Mouse (Mus musculus) lung, adult 2 months (tissue): ENCODE data around the gene Dppa3. TPM values are rescaled to one million over a fixed set of nuclear protein-coding genes. Genes with fewer than 3 reads are reported as not detected.

ENCODE experiments used
- DNase-seq: peaks from one replicate; pipeline ENCODE4 v3.0.0; 2022
- H3K4me1 ChIP-seq: fragments of 200-500 bp; 2 replicates; pipeline ENCODE4 v1.6.1; 2011; ENCODE audit warnings: low read length; ENCODE audit not compliant: control insufficient read depth, insufficient read depth
- H3K4me3 ChIP-seq: fragments of 200-500 bp; replicated peaks from 2 replicates; pipeline ENCODE3; 2011; ENCODE audit warnings: low read depth, mild to moderate bottlenecking, control low read depth, low read length; ENCODE audit errors: extremely low read depth
- CTCF ChIP-seq: fragments of 200-500 bp; IDR thresholded peaks from 2 replicates; pipeline ENCODE4 v1.5.1; 2011; ENCODE audit warnings: mild to moderate bottlenecking, low read length, control low read depth; ENCODE audit not compliant: insufficient read depth
- POLR2A ChIP-seq: fragments of 200-500 bp; IDR thresholded peaks from 2 replicates; pipeline ENCODE4 v1.6.1; 2011; ENCODE audit warnings: low read depth, mild to moderate bottlenecking, control low read depth, low read length, borderline replicate concordance; ENCODE audit errors: extremely low read depth
- WGBS: fragments of 180-500 bp; shearing (Covaris S2); methylation state at CpG from one replicate; pipeline ENCODE4 v1.1.7; 2018; 5-methylcytosine and 5-hydroxymethylcytosine counted together
- polyA plus RNA-seq: library from polyadenylated mRNA; depleted of rRNA; stranded (reverse); fragments of >200 nt; gene quantifications from 2 replicates; pipeline ENCODE4 v1.2.3, GENCODE M21; 2012; rRNA removed

Gene Dppa3
- not detected in 2 replicates for polyA plus RNA-seq

DNA sequence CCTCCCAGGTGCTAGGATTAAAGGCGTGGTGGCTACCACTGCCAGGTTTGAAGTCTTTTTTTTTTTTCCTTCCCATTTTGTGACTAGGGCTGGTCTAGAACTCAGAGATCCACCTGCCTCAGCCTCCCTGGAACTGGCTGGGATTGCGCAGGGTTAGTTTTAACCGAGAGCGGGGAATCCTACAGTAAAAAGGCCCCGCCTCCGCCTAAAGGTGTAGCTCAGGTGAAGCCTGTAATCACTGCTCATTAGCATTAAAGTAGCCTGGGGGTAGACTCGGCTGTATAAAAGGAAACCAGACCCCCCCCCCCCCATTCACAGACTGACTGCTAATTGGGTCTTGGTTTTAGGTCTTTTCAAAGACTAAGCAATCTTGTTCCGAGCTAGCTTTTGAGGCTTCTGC, at the start of gene Dppa3:
Gene Dppa3 (plus strand): TSS at position 301 of the 400 bp plus-strand sequence.
- no peak within 1 kb of the TSS for H3K4me3 ChIP-seq
- TF ChIP-seq CTCF (no peak), POLR2A (no peak)
- DNase-seq = no peak
- WGBS = 84% methylated on average over 8 of the region's 8 CpGs
- no peaks in the 10 kb centered on the region for H3K4me1 ChIP-seq

DNA sequence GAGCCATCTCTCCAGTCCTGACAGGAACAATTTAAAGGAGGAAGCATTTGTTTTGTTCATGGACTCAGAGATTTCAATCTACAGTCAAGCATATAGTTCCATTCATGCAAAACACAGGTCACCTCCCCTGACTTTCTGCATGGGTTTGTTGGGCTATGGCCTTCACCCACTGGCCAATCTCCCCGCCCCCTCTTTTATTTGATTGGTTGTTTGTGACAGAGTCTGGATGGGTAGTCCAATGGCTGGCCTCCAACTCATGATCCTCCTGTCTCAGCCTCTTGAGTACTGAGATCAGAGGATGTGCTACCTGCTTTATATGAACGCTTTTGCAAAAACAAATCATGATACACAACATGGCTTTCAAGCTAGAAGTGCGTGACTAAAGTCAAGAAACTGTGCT, 49.2 kb upstream of the Dppa3 start:
- Histone ChIP-seq H3K4me1 (no peaks in the 10 kb centered on the region), H3K4me3 (no peak overlapping the region)
- DNase-seq = no peak
- 88% methylated on average over 3 of the region's 3 CpGs for WGBS
- TF ChIP-seq POLR2A = no peak
- TF ChIP-seq CTCF = no peak

DNA sequence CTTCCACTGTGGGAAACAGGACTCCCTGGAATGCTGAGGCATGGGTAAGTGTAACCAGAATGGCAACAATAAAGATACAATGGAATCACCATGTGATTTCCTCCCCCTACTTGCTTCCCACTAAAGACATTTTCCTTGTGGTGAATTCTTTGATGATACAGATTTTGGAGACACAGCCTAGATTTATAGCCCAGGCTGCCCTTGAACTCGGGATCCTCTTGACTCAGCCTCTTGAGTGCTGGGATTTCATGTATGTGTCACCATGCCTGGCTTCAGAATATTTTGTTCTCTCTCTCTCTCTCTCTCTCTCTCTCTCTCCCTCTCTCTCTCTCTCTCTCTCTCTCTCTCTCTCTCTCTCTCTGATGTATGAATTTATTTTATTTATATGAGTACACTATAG, 47.1 kb upstream of the Dppa3 start:
- H3K4me1 ChIP-seq = no peaks in the 10 kb centered on the region
- DNase-seq = no peak
- WGBS = 83% methylated on average over 1 of the region's 1 CpGs
- TF ChIP-seq POLR2A = no peak
- no peak for TF ChIP-seq CTCF
- H3K4me3 ChIP-seq = no peak overlapping the region

DNA sequence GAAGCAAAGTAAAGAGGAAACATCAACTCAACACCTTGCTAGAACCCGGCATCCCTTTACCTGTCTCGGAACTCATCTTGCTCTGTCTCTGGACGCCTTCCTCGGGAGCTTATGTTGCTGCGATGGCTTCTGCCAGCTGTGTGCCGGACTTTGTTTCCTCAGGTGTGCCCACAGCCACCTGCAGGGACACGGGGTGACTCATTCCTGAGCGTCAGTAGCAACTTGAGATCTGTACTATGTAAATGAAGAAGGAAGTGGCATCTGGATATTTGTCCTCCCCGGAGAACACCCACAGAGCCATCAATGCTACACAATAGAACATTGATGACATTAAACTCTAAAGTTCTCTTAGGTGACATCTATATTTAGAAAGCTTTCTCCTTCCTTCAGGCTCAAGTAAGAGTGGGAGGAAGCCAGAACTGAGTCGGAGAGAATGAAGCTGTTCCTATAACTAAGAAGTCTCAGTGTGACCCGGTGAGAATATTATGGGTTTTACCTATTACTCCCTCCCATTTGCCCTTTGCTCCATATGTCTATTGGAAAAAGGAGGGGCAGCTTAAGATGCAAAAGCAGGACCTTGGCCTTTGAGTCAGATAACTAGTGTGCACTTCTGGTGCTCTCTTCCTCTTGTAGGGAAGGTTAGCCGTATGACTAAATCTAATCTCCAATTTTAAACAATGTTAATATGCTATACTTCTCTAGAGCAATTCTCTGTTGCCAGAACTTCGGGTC, 35.0 kb upstream of the Dppa3 start:
- Histone ChIP-seq H3K4me1 (no peaks in the 10 kb centered on the region), H3K4me3 (no peak overlapping the region)
- WGBS = 77% methylated on average over 13 of the region's 13 CpGs

DNA sequence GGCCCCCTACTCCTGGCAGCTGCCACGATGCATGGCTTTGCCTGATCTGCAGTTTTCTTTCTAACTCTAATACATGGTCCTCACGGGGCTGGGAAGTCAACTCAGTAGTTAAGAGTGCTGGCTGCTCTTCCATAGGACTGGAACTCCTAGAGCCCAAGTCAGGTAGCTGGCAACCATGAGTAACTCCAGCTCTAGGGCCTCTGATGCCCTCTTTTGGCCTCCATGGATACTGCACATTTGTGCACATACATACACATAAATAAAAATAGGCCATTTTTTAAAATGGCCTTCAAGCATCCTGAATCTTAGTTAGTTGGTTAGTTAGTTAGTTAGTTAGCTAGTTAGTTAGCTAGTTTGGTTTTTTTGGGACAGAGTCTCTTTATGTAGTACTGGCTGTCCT, 33.3 kb upstream of the Dppa3 start:
- 81% methylated on average over 2 of the region's 2 CpGs for WGBS
- Histone ChIP-seq H3K4me3 (no peak overlapping the region), H3K4me1 (no peaks in the 10 kb centered on the region)
- DNase-seq = no peak
- TF ChIP-seq POLR2A = no peak
- TF ChIP-seq CTCF = no peak

More for the DNA sequence above, 35.0 kb upstream of the Dppa3 start:
- no peak for DNase-seq
- TF ChIP-seq POLR2A (no peak), CTCF (no peak)

DNA sequence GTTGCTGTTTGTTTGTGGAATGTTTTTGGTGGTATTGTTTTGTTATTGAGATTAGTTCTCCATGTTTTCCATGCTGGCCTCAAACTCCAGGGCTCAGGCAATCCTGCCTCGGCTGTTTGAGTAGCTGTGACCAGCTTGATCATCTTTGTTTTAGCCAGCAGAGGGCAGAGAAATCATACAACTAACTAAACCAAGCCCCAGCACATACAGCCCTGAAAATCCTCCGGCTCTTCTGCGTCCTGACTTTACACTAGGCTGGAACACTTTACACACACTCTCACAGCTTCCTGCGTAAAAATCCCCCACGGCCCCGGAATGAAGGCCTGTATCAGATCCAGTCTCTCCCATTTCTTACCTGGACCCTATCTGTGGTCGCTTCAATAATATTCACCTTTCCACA, 30.6 kb upstream of the Dppa3 start:
- TF ChIP-seq CTCF (peak; percentile 27; the same call in 1 of the 2 replicates), POLR2A (no peak)
- H3K4me3 ChIP-seq = no peak overlapping the region
- 19% methylated on average over 7 of the region's 7 CpGs for WGBS
- no peak for DNase-seq
- H3K4me1 ChIP-seq = no peaks in the 10 kb centered on the region; the same call in 1 of the 2 replicates

DNA sequence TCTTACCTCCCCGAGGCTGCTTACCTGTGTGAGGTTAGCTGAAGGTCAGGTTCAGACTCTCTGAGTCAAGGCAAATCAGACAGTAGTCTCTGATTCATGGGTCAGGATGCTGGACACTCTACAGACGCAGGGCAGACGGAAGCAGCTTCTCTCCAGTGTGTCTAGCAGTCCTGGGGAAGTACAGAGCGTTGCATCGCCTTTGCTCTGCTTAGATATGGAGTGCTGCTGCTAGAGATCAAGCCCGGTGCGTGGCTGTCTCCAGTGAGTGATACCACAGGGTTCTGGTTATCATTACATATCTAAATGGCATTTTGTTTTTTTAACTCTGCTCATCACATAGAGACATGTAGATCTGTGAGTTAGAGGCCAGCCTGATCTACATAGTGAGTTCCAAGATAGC, 29.6 kb upstream of the Dppa3 start:
- Histone ChIP-seq H3K4me3 (no peak overlapping the region), H3K4me1 (no peaks in the 10 kb centered on the region; the same call in 1 of the 2 replicates)
- no peak for DNase-seq
- WGBS = 72% methylated on average over 7 of the region's 7 CpGs
- TF ChIP-seq POLR2A = no peak
- TF ChIP-seq CTCF = no peak

DNA sequence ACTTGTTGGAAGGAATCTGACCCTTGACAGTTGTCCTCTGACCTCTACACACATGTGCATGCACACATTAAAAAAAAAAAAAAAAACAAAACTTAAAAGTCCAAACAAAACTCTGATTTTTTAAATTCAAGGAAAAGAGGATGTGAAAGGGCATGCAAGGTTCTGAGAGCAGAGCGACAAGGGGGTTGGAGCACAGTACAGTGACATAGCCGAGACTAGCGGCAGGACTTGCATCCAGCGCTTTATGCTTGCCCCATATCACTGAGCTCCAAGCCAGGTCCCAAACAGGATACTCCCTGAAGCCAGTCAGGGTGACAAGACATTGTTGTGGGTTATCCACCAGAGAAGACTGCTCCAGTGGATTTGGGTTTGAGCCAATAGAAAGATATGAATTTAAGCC, 28.2 kb upstream of the Dppa3 start:
- no peak overlapping the region for H3K4me3 ChIP-seq

DNA sequence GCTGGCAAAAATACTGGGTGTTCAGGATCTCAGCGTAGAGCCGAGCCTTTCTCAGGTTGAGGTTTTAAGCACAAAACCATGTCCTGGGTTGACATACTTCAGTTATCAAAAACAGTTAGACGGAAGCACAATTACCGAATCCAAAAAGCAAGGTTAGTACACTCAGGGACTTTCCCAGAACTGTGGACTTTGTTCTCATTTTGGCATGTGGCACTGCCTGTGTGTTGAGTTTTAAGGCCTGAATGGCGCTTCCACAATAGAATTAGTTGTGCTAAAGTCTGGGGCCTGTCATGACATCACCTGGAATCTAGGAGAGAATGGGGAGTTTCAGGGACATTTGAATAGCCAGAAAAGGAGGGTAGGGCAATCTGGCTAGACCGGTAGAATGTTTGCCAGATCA, 27.8 kb upstream of the Dppa3 start:
- no peak for DNase-seq
- TF ChIP-seq POLR2A (no peak), CTCF (no peak)
- 64% methylated on average over 6 of the region's 6 CpGs for WGBS
- no peaks in the 10 kb centered on the region; the same call in 1 of the 2 replicates for H3K4me1 ChIP-seq
- H3K4me3 ChIP-seq = no peak overlapping the region

More for the DNA sequence above, 28.2 kb upstream of the Dppa3 start:
- DNase-seq = no peak
- 78% methylated on average over 4 of the region's 4 CpGs for WGBS
- no peak for TF ChIP-seq CTCF
- TF ChIP-seq POLR2A = no peak
- no peaks in the 10 kb centered on the region; the same call in 1 of the 2 replicates for H3K4me1 ChIP-seq
